Mouse (Mus musculus): ENCODE results near the gene S1pr2.

The S1pr2 gene

DNA sequence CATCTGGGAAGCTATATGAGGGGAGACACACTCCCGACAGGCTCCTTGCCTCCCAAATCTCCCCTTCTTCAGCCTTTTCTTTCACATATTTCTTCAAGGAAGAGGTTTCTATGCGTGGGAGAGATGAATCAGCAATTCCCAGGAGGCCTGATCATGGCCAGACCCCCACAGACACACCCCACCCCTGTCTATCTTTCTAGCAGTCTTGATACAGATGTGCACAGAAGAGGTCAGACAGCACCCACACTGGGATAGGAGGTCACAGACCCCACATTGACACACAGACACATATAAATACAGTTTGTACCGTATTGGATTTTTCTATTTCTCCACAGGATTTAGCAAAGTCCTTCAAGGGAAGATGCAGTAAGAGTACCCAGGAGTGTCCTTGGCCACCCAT is 10.6 kb downstream of the S1pr2 start:
- no peak for DNase-seq

DNA sequence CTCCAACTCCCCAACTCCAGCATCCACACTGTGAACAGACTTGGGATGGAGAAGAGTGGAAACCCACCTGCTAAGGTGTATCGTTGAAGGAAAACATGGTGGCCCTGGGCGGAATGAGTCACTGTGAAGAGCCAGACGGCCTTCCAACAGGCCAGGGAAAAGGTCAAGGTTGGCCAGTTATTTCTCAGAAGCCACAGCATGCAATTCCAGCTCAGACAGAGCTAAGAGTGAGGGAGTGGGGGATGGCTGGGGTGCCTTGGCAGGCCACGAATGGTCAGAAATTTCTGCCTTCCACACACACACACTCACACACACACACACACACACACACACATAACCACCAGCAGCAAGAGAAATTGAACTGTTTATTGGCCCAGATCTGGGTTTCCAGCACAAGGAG is 11.0 kb downstream of the S1pr2 start:
- no peak for DNase-seq

DNA sequence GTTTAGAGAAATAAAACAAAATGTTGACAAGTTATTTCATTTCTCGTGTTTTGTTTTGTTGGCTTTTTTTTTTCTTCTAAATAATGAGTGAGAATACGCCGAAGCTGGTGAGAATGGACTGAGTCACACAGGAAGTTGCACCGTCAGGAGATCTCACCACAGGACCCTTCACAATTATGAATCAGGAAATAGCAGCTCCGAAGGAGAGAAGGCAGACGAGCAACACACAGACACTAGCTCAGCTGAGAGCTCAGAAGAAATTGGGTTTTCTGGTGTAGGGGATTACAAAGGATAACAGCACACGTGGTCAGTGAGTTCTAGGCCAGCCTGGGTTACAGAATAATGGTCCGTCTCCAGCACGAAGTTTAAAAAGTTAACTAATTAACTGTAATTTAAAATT is 15.0 kb downstream of the S1pr2 start:
- no peak for DNase-seq

DNA sequence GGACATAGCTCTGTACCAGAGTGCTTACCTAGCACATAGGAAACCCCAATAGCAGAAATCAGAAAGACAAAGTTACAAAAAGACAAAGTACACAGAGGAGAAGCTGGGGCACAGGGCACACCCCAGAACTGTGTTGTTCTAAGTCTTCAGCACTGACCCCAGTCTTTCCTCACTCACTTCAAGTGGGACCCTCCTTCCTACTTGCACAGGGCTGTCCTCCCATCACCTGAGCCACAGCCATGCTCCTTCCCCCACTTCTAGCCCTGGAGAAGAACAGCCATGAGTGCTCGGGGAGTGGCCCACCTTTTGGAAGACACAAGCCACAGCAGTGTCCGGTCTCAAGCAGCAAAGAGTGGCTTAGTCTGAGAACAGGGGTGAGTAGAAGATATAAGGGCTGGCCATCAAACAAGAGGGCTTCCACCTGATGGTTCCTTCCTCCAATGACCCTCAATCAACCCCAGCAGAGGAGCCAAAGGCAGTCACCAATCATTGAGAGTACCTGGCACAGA is 17.1 kb downstream of the S1pr2 start, which contains the start of gene Dnmt1:
Dnmt1 (minus strand) TSS at position 459 of the 509 bp plus-strand sequence.
- DNase-seq: no peak

DNA sequence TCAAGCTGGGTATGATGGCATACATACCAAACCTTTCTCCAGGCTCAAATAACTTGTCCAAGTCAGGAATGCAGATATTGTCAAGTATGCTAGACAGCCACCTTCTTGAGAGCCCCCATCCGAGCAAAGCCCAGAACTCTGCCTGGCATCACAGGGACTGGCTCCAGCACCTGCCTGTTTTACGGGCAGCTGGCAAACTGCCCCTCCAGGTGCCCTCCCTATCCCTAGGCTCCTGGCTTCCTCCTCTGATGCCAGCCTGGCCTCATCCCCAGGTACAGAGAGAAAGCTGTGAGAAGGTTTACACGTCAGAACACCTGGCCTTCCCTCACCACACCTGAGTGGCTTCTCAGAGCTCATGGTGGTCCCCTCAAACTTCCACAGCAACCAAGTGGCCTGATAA is 19.6 kb downstream of the S1pr2 start:
- DNase-seq: no peak

DNA sequence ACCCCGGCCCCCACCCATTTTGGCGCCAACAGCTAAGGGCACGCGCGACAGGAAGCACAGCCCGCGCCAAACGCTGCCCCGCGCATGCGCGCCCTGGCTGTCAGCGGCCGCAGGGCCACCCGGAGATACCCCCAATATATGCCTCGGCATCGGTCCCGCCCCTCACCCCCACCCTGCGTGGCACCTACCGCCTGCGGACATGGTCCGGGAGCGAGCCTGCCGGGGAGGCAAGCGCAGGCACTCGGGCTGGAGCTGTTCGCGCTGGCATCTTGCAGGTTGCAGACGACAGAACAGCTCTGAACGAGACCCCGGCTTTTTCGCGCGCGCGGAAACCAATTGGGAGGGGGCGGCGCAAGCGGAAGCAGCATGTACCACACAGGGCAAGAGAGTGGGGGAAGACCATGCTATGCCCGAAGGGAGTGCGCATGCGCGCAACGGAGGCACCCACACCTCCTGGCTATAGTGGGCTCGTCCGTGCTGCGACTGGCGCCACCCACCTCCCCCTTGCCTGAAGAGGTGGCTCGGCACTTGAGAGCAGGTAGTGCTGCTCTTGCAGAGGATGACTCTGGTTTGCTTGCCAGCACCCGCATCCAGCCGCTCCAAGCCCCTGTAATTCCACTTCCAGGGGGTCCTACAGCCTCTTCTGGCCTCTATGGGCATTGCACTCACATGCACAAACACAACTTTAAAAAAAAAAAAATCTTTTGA is 23.9 kb downstream of the S1pr2 start:
- DNase-seq: peak; percentile 96 to 97

DNA sequence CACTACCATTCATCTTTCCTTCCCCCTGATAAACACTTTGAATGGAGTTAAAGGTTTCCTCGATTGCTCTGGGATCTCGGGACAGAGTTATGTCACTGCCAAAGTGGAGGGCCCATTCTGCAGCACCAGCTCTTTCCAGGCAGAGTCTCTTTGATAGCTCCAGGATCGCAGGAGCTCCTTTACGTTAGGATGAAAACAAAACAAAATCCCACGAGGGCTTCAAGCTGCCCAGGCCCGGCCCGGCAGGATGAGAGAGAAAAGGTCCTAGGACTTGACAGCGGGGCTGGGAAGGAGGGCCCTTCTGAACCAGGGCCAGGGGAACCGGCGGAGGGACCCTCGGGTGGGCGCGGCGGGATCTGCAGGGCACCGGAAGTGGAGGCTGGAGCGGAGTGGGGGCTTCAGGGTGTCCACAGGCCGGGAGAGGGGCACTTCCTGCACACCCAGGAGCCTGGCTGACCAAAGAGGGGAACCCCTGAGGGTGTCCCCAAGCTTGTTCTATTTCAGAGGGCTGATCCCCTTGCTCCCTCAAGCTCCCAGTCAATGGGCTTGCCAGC is 24.5 kb downstream of the S1pr2 start:
- DNase-seq: no peak

DNA sequence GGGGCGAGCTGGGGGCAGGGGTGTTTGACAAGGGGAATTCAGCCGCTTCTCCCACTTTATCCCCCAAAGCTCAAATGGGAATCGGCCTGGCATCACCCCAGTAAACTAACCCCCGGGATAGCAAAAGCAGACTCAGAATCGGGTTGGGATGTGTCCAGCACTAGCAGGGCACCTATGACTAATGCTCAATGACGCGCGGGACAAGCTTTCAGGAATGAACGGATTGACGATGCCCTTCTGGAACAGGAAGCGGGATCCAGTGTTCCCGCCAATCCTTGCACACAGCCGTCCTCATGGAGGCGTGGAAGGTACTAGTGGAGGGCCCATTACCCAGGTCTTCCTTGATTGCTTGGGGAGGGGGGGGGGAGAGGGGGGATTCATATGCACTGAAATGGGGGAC is 25.1 kb downstream of the S1pr2 start:
- peak; percentile 29 to 43 for DNase-seq

DNA sequence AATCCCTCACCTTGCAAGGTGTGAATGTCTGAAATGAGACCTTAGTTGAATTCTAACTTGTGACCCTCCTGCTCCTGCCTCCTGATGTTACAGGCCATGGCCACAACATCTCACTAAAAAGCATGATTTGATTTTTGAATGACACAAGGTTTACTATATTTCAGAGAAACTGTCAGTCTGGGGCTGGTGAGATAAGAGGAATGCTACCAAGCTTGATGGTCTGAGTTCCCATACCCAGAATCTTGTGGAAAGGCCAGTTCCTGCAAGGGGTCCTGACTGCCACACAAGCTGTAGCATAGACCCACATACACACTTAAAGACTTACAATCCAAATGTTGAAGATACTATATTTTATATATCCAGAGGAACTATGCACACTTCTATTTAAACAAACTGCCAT is 26.2 kb downstream of the S1pr2 start:
- no peak for DNase-seq

DNA sequence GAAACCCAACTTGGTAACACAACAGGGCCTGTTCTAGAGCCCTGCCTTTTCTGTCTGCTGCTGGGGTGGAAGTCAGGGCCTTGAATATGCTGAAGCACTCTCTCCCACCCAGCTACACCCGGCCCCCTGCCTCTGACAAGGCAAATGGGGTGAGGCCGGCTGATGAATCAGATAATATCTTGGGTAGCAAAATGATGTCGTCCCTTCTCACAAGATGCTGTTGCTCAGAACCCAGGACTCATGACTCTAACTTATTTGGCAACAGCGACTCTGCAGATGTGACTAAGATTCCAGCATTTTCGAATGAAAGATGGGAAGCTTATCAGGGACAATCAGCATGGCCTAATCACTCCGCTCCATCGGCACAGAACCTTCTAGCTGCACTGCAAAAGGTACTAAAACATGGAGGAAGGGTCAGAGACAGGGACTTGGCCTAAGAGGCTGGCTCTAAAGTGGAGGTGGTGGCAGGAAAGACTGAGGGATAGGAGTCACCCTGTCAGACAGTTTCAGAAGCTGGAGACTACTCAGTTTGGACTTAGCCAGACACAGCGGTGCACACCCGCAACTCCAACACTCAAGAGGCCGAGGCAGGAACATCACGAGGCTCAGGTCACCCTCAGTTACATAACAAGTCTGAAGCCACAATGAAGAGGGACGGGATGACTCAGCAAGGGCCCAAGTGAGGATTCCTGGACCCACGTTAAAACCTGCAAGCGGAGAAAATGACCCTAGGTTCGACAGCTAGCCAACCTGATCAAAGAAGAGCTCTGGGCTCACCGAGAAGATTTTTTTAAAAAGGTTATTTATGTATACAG is 30.3 kb downstream of the S1pr2 start:
- peak; percentile 12 to 22 for DNase-seq

DNA sequence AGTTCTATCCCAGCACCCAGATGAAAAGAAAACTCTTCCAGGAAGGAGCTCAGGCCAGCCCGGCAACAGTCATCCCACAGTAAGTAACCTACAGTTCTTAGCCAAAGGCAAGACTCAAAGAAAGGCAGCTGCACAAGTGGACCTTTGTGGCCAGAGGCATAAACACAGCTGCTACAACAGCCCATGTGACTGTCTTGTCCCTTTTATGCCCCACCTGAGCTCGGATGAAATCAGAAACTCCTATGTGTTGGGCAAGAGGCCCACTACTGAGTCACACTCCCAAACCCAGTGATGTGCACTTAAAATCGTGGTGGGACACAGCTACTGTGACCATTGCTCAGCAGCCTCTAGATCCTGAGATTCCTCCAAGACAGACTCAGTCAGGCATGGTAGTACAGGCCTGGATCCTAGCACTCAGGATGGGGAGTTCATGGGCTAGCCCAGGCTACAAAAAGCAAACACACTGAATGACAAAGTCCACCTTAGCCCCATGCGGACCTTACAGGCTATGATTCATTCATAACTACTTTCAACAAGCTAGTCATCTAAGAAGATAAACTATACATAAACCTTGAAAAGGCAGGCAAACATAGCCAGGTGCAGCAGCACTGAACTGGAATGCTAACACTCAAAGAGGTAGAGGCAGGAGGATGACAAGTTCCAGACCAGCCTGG is 31.7 kb downstream of the S1pr2 start:
- no peak for DNase-seq

DNA sequence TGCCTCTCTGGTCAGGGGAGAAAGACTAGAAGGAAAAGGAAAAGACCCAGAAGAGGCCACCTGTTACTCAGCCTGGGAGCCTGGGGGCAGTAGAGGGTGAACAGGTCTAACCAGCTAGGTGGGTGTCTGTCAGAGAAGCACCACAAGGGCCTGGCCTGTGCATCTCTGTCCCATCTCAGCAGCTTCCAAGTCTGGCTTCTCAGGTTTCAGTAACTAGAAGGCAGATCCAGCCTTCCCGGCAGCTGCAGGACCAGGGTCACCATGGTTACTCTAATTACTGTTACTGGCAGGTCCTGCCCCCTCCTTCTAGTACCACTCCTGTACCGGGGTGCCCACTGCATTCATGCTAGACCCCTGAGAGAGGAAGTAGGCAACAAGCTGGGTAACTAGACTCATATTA is 32.7 kb downstream of the S1pr2 start:
- no peak for DNase-seq

DNA sequence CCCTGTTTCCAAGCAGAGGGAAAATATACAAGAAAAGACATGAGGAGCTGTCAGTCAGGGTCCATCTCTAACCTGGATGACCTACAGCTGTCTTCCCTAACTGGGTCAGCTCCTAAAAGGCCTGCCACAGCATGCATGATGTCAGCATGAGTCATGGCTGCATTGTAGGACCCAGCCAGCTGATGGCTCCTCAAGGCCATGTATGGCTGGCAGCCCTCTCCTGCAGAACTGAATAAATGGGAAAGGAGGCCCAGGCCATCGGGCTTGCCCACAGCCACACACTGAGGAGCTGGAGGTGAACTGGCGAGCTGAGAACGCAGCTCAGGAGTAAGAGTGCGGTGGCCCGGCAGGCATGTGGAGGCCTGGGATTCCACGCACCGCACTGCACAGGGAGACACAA is 33.2 kb downstream of the S1pr2 start:
- no peak for DNase-seq

DNA sequence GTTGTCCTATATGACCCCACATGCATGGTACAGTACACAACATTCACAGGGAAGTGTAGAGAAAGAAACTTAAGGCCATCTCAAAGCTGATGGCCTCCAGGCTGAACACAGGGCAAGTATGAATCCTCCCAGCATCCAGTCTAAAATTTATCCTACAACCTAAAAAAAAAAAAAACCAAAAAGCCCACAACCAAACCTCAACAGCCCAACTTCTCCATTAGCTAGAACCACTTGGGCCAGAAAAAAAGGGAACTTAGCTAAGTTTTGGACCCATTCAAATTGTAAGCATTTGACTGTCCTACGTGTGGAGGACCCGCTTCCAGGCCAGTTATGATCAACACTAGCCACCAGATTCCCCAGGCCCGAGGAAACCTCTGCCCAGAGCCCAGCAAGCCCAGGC is 53.3 kb downstream of the S1pr2 start:
- no peak for DNase-seq

DNA sequence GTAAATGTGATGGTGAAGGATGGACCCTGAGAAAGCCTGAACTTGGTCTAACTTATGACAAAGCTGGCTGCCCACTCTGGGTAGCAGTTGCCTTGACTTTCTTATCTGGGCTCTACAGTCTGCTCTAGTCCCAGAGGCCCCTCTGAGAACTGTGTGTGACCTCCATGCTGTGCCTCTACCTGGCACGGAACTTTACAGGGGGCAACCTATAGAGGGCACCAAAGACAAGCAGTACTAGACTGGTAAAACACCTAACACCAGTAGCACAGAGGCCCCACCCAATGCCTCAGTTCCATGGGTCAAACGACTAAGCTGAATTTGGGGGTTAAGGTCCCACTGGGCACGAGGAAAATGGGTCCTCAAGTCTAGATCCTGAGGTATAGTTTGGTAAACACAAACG is 60.4 kb downstream of the S1pr2 start:
- peak; percentile 35 to 69 for DNase-seq

Measured in kidney, postnatal 36 days (tissue).